Mouse (Mus musculus): ENCODE results near the gene Meiob.

Gene Meiob

DNA sequence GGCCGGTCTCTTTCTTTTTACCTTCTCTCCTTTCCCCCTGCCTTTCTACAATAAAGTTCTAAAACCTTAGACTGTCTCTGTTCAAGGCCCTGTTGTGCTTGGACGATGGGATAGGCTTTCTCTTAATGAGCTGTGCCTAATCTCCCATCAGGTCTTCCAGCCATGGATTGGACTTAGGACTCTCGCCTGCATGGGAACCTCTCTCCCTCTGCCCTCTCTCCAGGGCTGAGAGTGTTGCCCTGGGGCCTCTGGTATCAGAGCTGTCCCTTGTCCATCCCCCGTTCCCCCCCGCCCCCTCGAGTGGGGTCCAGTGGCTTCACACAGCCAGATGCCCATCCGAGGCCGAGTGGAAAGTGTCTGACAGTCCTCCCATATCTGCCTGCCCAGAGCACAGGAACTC, 70.9 kb downstream of the Meiob start:
- no peak for DNase-seq

DNA sequence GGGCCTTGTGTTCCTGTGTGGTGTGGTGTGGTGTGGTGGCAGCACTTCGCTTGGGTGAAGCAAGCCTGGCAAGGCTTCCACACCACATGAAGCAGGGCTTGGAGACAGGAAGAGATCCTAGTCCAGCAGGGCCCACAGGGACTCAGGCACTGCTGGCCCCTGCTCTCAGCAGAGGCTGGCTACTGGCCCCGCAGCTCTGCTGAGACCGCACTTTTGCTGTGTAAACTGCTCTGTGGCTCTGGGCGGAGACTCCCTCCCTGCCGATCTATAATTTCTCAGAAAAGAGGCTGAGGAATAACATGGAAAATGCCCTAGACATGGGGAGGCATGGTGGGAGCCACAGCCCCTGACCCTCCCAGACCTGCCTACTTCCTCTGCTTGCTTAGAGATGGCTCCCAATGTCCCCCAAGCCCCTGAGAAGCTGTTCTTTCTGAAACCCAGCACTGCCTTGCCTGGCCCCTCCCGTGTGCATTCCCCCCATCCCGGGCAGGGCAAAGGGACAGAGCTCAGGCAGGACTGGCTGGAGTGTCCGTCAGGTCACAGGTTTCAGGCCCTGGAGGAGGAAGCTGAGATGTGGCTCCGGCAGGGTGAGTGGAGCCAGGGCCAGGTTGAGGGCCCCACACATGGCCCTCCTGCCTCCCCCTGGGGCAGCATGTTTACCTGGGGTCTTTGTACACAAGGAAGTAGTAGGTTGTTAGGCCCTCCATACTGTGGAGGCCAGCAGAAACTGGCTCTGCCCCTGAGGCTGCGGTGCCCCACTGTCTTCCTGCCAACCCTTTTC, 73.4 kb downstream of the Meiob start:
- no peak for DNase-seq

DNA sequence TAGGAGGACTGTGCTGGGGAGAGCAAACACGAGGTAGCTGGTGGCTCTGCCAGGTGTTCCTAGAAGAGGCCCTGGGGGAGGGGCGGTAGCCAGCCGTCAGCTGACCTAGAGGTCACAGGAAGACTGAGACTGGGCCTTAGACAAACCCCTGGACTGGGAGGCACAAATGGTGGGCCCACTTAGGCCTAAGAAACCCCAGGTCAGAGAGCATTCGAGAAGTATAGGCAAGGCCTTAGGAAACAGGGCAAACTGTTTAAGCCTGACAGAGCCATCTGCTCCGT, 74.0 kb downstream of the Meiob start:
- peak; percentile 45 for DNase-seq

DNA sequence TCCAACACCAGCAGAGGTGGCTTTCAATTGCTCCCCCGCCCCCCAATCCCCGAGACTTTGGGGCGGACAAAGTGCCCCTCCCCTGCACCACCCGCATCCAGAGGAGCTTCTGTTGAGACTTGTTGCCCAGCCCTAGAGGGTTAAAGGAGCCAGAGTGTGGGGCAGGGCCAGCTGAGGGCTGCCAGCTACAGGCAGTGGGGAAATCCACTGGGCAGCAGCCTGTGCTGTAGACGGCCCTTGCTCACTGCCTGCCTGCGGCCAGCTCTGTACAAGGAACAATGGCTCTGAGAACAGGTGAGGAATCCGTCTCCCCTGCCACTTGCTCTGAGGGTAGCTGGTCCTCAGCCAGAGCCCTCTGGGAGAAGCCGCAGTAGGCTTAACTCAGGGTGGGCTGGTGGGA, 74.4 kb downstream of the Meiob start:
- no peak for DNase-seq

DNA sequence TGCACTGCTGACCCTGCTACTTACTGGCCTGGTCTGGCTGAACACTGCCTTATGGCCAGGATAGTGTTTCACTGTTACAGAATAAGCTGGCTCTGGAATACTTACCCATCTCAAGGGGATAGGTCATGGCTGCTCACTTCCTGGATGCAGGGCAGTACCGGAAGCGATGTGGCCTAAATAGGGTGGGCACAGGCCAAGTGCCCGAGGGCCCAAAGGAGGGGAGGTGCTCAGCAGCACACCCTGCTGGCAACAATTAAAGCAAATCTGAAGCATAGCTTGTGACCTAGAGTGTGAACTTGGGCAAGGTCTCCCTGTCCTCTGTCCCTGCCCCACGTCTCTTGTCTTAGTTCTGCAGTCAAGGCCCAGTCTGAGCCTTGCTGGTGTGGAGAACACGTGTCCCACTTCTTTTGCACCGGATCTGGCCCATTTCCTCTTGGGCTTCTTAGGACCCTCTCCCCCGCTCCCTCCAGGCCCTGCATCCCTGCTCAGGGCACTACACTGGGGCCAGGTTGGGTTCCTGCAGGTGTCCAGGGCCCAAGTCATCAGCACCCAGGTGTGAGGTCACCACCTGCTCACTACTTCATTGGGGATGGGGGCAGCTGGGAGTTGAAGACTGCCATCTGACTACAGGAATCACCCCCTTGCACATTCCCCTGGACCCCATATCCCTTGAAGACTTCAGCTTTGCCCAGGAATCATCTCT, 77.8 kb downstream of the Meiob start:
- no peak for DNase-seq

DNA sequence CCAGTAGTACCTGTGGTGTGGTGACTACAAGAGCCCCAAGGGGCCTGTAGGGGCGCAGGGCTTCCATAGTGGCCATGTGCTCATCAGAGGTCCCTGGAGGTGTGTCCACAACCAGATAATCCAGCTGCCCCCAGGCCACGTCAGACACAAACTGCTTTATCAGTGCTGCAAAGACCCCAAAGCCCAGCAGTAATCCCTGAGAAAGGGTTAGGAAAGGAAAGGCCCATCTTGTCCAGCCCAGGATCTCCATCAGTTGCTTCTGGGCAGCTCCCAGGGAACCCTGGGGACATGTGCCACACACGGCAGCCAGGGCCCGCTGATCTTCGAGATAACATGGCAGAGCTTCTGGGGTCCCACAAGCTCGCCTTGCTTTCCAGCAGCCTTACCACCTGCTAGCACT, 80.3 kb downstream of the Meiob start:
- DNase-seq = no peak

DNA sequence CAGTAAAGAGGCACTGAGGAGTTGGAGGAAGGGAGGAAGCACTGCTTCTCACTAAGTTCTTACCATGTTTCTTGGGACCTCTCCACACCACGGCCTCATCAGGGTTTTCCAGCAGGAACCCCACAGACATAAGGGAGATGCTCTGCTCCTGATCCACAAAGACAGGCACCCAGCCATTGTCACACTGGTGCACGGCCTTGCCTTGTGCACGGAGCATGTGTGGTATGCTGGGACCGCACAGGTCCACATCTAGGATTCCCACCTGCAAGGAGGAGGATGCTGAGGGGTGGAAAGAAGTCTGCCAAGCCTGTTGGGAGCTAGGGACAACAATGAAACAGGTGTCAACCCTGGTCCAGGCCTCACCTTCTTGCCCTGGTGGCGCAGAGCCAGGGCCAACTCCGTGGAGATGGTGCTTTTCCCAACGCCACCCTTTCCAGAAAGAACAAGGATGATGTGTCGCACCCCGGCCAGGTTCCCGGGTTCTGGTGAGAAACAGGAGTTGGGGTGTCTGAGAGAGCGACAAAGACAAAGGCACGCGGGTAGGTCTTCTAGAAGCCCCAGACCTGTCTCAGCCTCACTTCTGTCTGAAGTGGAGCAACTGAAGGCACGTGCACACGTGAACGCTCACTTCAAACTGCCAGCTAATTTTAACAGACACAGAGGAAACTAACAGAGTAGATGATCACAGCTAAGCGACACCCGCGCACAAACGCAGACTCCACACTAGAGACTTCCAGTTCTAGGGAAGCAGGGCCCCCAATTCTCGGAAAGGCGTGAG, 81.5 kb downstream of the Meiob start:
- no peak for DNase-seq

DNA sequence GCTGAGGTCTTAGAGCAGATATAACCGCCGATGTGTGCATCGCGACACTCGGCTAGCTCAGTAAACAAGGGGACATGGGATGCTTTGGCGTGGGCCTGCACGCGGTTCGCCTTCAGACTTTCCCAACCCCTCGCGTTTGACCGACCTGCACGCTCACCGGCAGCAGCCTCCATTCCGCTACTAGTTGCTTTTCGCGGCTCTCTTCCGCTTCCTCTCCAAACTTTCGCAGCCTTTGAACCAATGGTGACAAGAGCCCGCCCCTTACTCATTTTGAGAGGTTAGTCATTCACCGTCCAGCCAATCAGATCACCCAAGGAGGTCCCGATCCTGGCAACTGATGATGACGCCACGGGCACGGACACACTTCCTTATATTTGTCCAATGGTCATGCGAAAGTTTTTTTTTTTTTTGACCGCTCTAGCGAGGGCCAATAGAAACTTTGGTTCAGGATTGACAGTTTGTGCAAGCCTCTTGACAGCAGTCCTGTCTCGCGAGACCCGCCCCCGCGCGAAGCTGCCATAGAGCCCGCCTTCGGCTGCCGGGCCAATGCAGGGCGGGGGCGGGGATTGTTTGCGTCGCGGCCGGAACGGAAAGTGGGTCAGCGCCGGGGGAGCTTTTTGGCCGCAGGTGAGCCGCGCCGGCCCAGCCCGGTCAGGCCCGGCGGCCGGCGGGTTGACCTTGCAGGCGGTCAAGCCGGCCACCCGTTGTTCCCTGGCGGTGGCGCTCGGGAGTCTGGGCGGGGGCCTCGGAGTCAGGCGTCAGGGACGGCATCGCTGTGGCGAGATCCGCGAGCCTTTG, 82.2 kb downstream of the Meiob start, which contains the start of the genes Nubp2 and Spsb3:
TSS of gene Nubp2 (minus strand) at position 216 of the 798 bp plus-strand sequence.
TSS of gene Spsb3 (plus strand) at position 510 of the 798 bp plus-strand sequence.
- DNase-seq = peak; percentile 98

DNA sequence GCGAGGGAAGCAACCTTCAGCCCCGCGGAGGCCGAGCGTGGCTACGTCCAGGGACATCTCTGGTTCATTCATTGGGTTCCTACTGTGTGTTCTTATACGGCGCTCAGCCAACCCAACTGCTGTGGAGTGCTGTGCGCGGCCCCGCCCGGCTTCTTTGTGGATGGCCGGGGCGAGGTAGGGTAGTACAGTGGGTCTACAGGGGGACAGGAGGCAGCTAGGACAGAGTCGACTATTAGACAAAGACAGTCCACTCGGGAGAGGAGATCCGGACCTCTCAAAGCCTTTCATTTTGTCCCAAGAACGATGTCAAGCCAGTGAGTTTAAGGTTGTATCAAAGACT, 82.8 kb downstream of the Meiob start:
- no peak for DNase-seq

DNA sequence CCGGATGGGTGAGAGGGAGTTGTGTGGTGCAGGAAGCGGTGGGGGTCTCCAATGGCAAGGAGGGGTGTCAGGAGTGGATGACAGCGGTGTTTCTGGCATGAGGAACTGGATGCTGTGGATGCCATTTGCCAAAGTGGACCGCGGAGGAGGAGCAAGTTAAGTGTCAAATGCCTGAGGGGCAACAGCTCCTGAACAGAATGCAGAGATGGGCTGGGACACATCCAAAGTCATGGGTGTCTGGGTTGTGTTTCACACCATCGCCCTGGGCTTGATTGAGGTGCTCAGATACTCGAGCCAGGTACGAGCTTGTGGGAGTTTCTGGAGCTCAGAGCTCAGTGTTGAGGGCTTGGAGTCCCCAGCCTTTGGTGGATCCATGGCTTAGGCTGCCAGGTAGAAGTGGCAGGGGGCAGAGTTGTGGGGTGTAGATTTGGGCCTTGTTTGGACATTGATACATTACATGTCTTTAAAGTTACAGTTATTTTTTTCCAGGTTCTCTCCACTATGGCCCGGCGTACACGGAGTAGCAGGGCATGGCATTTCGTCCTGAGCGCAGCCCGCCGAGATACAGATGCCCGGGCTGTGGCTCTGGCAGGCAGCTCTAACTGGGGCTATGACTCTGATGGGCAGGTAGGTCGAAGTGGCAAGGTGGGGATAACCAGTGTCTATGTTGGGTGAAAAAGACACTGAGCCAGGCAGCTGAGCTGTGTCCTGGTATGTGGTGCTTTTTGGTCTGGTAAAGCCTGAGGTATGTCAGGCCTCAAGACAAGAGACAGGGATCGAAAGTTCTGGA, 83.4 kb downstream of the Meiob start:
- no peak for DNase-seq

DNA sequence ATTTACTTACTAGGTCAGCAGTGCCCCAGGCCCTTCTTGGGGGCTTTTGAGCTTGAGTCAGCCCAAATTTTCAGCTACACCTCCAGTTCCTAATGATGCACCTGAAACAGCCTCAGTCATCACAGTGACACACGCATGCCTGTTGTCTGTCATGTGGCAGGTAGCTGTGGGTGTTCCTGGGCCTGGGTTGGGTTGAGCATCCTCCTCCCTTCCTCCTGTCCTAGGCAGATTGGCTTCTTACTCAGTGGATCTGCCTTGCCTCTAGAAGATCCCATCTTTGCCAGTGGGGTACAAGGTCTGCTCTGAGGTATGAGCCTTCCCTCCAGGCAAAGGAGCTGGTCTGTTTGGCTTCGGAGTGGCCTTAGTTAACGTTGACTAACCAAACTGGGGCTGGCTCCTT, 84.8 kb downstream of the Meiob start:
- no peak for DNase-seq

Measured in lung, postnatal 14 days (tissue).